Mouse (Mus musculus): ENCODE data around the gene Nubpl. TPM values are rescaled to one million over a fixed set of nuclear protein-coding genes. Genes with fewer than 3 reads are reported as not detected.
"Not testable (repeated sequence)": the region's sequence is repeated elsewhere in the genome, so short reads cannot be mapped to it uniquely, and the experiment has no call there.

The Nubpl gene
- 0.84 and 0.89 TPM in 2 replicates for polyA plus RNA-seq (2012; rRNA removed)

- H3K4me1 ChIP-seq (replicated peaks; ENCODE audit: control insufficient read depth, insufficient read depth, low read length): no peaks in the 10 kb centered on the region
- TF ChIP-seq CTCF (IDR thresholded peaks at IDR 0.05; ENCODE audit: borderline replicate concordance, control insufficient read depth, extremely low read depth, insufficient read depth, low read length, poor library complexity) (0 out of 2 replicates have a peak, but pooled peaks have one; percentile 32), POLR2A (IDR thresholded peaks at IDR 0.05; ENCODE audit: control insufficient read depth, extremely low read depth, insufficient read depth, low read length, poor library complexity) (peak; percentile 47; the same call in 1 of the 2 replicates)
- peak; percentile 91 for DNase-seq
- H3K27ac ChIP-seq (ENCODE audit: control insufficient read depth, insufficient read depth, low read length): no peak within 1 kb of the TSS
- H3K27me3 ChIP-seq (ENCODE audit: control insufficient read depth, insufficient read depth, low read length): no peaks in the 10 kb centered on the region
- H3K4me3 ChIP-seq (ENCODE audit: control insufficient read depth, insufficient read depth, low read length): peak within 1 kb of the TSS; percentile 94
- WGBS: under 1% methylated on average over 32 of the region's 32 CpGs
- no peaks in the 10 kb centered on the region for H3K36me3 ChIP-seq (ENCODE audit: control insufficient read depth, insufficient read depth, low read length)
Observed at GRCm38 (mm10) chr12:52097650-52098070, at the start of gene Nubpl. Gene Nubpl, plus strand, starts transcription at chr12:52097737.

GRCm38 (mm10) chr12:52049324-52049723 is 48.2 kb upstream of the Nubpl start:
- H3K27me3 ChIP-seq (ENCODE audit: control insufficient read depth, insufficient read depth, low read length): no peaks in the 10 kb centered on the region
- DNase-seq: no peak
- no peaks in the 10 kb centered on the region for H3K36me3 ChIP-seq (ENCODE audit: control insufficient read depth, insufficient read depth, low read length)
- TF ChIP-seq POLR2A (IDR thresholded peaks at IDR 0.05; ENCODE audit: control insufficient read depth, extremely low read depth, insufficient read depth, low read length, poor library complexity) (no peak), CTCF (IDR thresholded peaks at IDR 0.05; ENCODE audit: borderline replicate concordance, control insufficient read depth, extremely low read depth, insufficient read depth, low read length, poor library complexity) (no peak)
- H3K4me3 ChIP-seq (ENCODE audit: control insufficient read depth, insufficient read depth, low read length): no peak overlapping the region
- whole genome bisulfite sequencing: 21% methylated on average over 2 of the region's 2 CpGs
- H3K4me1 ChIP-seq (replicated peaks; ENCODE audit: control insufficient read depth, insufficient read depth, low read length): no peaks in the 10 kb centered on the region
- H3K27ac ChIP-seq (ENCODE audit: control insufficient read depth, insufficient read depth, low read length): no peak overlapping the region

- not testable (repeated sequence) for DNase-seq
- WGBS: 67% methylated on average over 3 of the region's 3 CpGs
Observed at GRCm38 (mm10) chr12:52079296-52079695, 18.2 kb upstream of the Nubpl start.

GRCm38 (mm10) chr12:52097049-52097649 is 388 bp upstream of the Nubpl start:
- Histone ChIP-seq H3K27ac (ENCODE audit: control insufficient read depth, insufficient read depth, low read length) (no peak overlapping the region), H3K27me3 (ENCODE audit: control insufficient read depth, insufficient read depth, low read length) (no peaks in the 10 kb centered on the region), H3K4me3 (ENCODE audit: control insufficient read depth, insufficient read depth, low read length) (peak overlapping the region; percentile 94; the same call in 1 of the 2 replicates), H3K36me3 (ENCODE audit: control insufficient read depth, insufficient read depth, low read length) (no peaks in the 10 kb centered on the region), H3K4me1 (replicated peaks; ENCODE audit: control insufficient read depth, insufficient read depth, low read length) (no peaks in the 10 kb centered on the region)
- no peak for DNase-seq
- TF ChIP-seq CTCF (IDR thresholded peaks at IDR 0.05; ENCODE audit: borderline replicate concordance, control insufficient read depth, extremely low read depth, insufficient read depth, low read length, poor library complexity): no peak
- TF ChIP-seq POLR2A (IDR thresholded peaks at IDR 0.05; ENCODE audit: control insufficient read depth, extremely low read depth, insufficient read depth, low read length, poor library complexity): no peak
- WGBS: 79% methylated on average over 13 of the region's 13 CpGs

More at GRCm38 (mm10) chr12:52079296-52079695, 18.2 kb upstream of the Nubpl start:
- not testable (repeated sequence) for H3K4me3 ChIP-seq (ENCODE audit: control insufficient read depth, insufficient read depth, low read length); H3K36me3 ChIP-seq (ENCODE audit: control insufficient read depth, insufficient read depth, low read length); H3K27ac ChIP-seq (ENCODE audit: control insufficient read depth, insufficient read depth, low read length); H3K27me3 ChIP-seq (ENCODE audit: control insufficient read depth, insufficient read depth, low read length); H3K4me1 ChIP-seq (replicated peaks; ENCODE audit: control insufficient read depth, insufficient read depth, low read length)

GRCm38 (mm10) chr12:52120276-52120675 is 22.7 kb downstream of the Nubpl start:
- TF ChIP-seq CTCF (IDR thresholded peaks at IDR 0.05; ENCODE audit: borderline replicate concordance, control insufficient read depth, extremely low read depth, insufficient read depth, low read length, poor library complexity) (no peak), POLR2A (IDR thresholded peaks at IDR 0.05; ENCODE audit: control insufficient read depth, extremely low read depth, insufficient read depth, low read length, poor library complexity) (no peak)
- no peaks in the 10 kb centered on the region for H3K36me3 ChIP-seq (ENCODE audit: control insufficient read depth, insufficient read depth, low read length)
- no peak overlapping the region for H3K4me3 ChIP-seq (ENCODE audit: control insufficient read depth, insufficient read depth, low read length)
- DNase-seq: no peak
- H3K4me1 ChIP-seq (replicated peaks; ENCODE audit: control insufficient read depth, insufficient read depth, low read length): no peaks in the 10 kb centered on the region
- H3K27ac ChIP-seq (ENCODE audit: control insufficient read depth, insufficient read depth, low read length): no peak overlapping the region
- H3K27me3 ChIP-seq (ENCODE audit: control insufficient read depth, insufficient read depth, low read length): no peaks in the 10 kb centered on the region

GRCm38 (mm10) chr12:52126407-52126806 is 28.9 kb downstream of the Nubpl start:
- no peaks in the 10 kb centered on the region for H3K4me1 ChIP-seq (replicated peaks; ENCODE audit: control insufficient read depth, insufficient read depth, low read length)
- WGBS: 85% methylated on average over 3 of the region's 3 CpGs
- no peak overlapping the region for H3K27ac ChIP-seq (ENCODE audit: control insufficient read depth, insufficient read depth, low read length)
- H3K36me3 ChIP-seq (ENCODE audit: control insufficient read depth, insufficient read depth, low read length): no peaks in the 10 kb centered on the region
- no peak overlapping the region for H3K4me3 ChIP-seq (ENCODE audit: control insufficient read depth, insufficient read depth, low read length)
- TF ChIP-seq CTCF (IDR thresholded peaks at IDR 0.05; ENCODE audit: borderline replicate concordance, control insufficient read depth, extremely low read depth, insufficient read depth, low read length, poor library complexity) (no peak), POLR2A (IDR thresholded peaks at IDR 0.05; ENCODE audit: control insufficient read depth, extremely low read depth, insufficient read depth, low read length, poor library complexity) (no peak)
- H3K27me3 ChIP-seq (ENCODE audit: control insufficient read depth, insufficient read depth, low read length): no peaks in the 10 kb centered on the region
- DNase-seq: no peak

GRCm38 (mm10) chr12:52129072-52129471 is 31.5 kb downstream of the Nubpl start:
- WGBS: 98% methylated on average over 3 of the region's 3 CpGs
- no peak for TF ChIP-seq CTCF (IDR thresholded peaks at IDR 0.05; ENCODE audit: borderline replicate concordance, control insufficient read depth, extremely low read depth, insufficient read depth, low read length, poor library complexity)
- no peak for TF ChIP-seq POLR2A (IDR thresholded peaks at IDR 0.05; ENCODE audit: control insufficient read depth, extremely low read depth, insufficient read depth, low read length, poor library complexity)
- H3K27me3 ChIP-seq (ENCODE audit: control insufficient read depth, insufficient read depth, low read length): no peaks in the 10 kb centered on the region
- H3K4me3 ChIP-seq (ENCODE audit: control insufficient read depth, insufficient read depth, low read length): no peak overlapping the region
- DNase-seq: no peak
- no peaks in the 10 kb centered on the region for H3K36me3 ChIP-seq (ENCODE audit: control insufficient read depth, insufficient read depth, low read length)
- no peaks in the 10 kb centered on the region for H3K4me1 ChIP-seq (replicated peaks; ENCODE audit: control insufficient read depth, insufficient read depth, low read length)
- H3K27ac ChIP-seq (ENCODE audit: control insufficient read depth, insufficient read depth, low read length): no peak overlapping the region

All from thymus, adult 2 months (tissue).